Comparison of ENCODE assay signal across 22 mouse cellular contexts in the genomic region with DNA sequence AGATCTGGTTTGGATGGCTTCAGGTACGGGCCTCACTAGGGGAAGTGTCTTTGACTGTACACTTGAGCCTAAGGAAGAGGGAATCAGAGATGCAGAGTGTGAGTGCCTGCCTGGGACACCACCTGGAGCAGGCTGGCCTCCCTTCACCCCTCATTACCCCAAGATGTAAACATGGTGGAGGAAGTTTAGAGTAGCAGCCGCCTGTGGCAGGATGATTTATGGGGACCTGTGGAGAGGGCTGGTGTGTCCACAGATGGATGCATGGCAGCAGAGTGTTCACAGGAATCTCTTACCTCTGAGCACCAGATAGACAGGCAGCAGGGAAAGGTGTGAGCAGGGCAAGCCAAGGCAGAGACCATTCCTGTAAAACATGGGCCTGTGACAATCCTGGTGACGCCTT.
A peak's percentile ranks its signal among the peaks of the same experiment; 100 is the strongest.
DNase-seq lines count a peak whose midpoint lies in the region; ATAC-seq lines count a peak whose summit lies in the region.
"Had no signal": no experiment of that assay in that cellular context is flagged by ENCODE, and none has a peak within 500 bp of the region (broad histone marks: within the 10 kb centered on the region; RNA-seq: fewer than 3 reads in every experiment).

No protein-coding gene starts in this region.

- no peak overlapping the region for H3K4me2 ChIP-seq in kidney, embryonic 14.5 days (replicated peaks; ENCODE audit: low read depth, low read length)
- H3K4me2 ChIP-seq: embryonic facial prominence, embryonic 13.5 days; forebrain, embryonic 12.5 days; heart, embryonic 11.5 days; heart, embryonic 15.5 days; hindbrain, embryonic 13.5 days had no signal

- no peaks in the 10 kb centered on the region for H3K9me3 ChIP-seq in kidney, embryonic 14.5 days (ENCODE audit: control insufficient read depth, low read length)
- H3K9me3 ChIP-seq: embryonic facial prominence, embryonic 13.5 days; forebrain, embryonic 12.5 days; heart, embryonic 15.5 days; hindbrain, embryonic 13.5 days had no signal

- H3K9ac ChIP-seq in kidney, embryonic 14.5 days (ENCODE audit: low read depth, low read length) = no peak overlapping the region
- H3K9ac ChIP-seq: embryonic facial prominence, embryonic 13.5 days; forebrain, embryonic 12.5 days; heart, embryonic 15.5 days; hindbrain, embryonic 13.5 days had no signal

- no peak overlapping the region for H3K4me3 ChIP-seq in kidney, embryonic 14.5 days (ENCODE audit: low read length)
- H3K4me3 ChIP-seq: embryonic facial prominence, embryonic 13.5 days; forebrain, embryonic 12.5 days; heart, adult 2 months; heart, embryonic 15.5 days; hindbrain, embryonic 13.5 days had no signal

- WGBS in kidney, embryonic 14.5 days = 37% methylated on average over 3 of the region's 3 CpGs

- no peaks in the 10 kb centered on the region; the same call in 1 of the 2 replicates for H3K27me3 ChIP-seq in kidney, embryonic 14.5 days (ENCODE audit: control insufficient read depth, insufficient read depth, low read length)
- H3K27me3 ChIP-seq: forebrain, embryonic 12.5 days; hindbrain, embryonic 13.5 days; Patski had no signal

- peak; percentile 89 for ATAC-seq in kidney, embryonic 14.5 days (ENCODE audit: low FRiP score, low TSS enrichment)
- ATAC-seq: activated CD4-positive, CD25-positive, alpha-beta regulatory T cell, adult 4 months; forebrain, embryonic 16.5 days; Patski had no signal

- no peak overlapping the region for H3K27ac ChIP-seq in kidney, embryonic 14.5 days (ENCODE audit: low read depth, low read length)
- H3K27ac ChIP-seq: embryonic facial prominence, embryonic 13.5 days; forebrain, embryonic 12.5 days; heart, adult 2 months; heart, embryonic 15.5 days; hindbrain, embryonic 13.5 days had no signal

- no peak for DNase-seq in kidney, postnatal 14 days
- peak; percentile 16 to 47 for DNase-seq in kidney, postnatal 4 days
- no peak for DNase-seq in kidney, postnatal 10 days
- peak; percentile 29 for DNase-seq in embryo, embryonic 11 days
- DNase-seq in urinary bladder, postnatal 36 days (ENCODE audit: low spot score in 2 of 2) = no peak
- DNase-seq in frontal cortex, postnatal 36 days (ENCODE audit: low spot score in 2 of 2) = no peak
- DNase-seq: adrenal gland, postnatal 14 days; cerebellum, adult 11-12 months; cerebellum, adult 9-10 months; cerebellum, postnatal 25 days; gastrocnemius, postnatal 14 days; heart, adult 2 months; heart, postnatal 14 days had no signal

- H3K4me1 ChIP-seq in kidney, embryonic 14.5 days (ENCODE audit: control insufficient read depth, insufficient read depth, low read length) = peaks cover 24% of the 10 kb centered on the region; the same call in 1 of the 2 replicates

- no peaks in the 10 kb centered on the region; the same call in 1 of the 2 replicates for H3K36me3 ChIP-seq in kidney, embryonic 14.5 days (ENCODE audit: control insufficient read depth, insufficient read depth, low read length)
- H3K36me3 ChIP-seq: embryonic facial prominence, embryonic 13.5 days; forebrain, embryonic 12.5 days; heart, embryonic 15.5 days; hindbrain, embryonic 13.5 days had no signal

Comparison
In these comparisons a context has a peak if more than half of its experiments do, and no peak if none do; other contexts are left out.
1. DNase-seq: peak in kidney, postnatal 4 days (2 of 2) and embryo, embryonic 11 days (single experiment); none in kidney, postnatal 14 days (single experiment), kidney, postnatal 10 days (single experiment), urinary bladder, postnatal 36 days (0 of 2) and frontal cortex, postnatal 36 days (0 of 2).